Mouse (Mus musculus) ES-Bruce4 (cell line): ENCODE results near the gene Nat8f2. TPM values are rescaled to one million over a fixed set of nuclear protein-coding genes. Genes with fewer than 3 reads are reported as not detected.

Source experiments
- H3K27ac ChIP-seq: 2 replicates; pipeline ENCODE4 v1.5.1; 2012; ENCODE audit warnings: low read length, inconsistent platforms; ENCODE audit not compliant: insufficient read depth
- H3K27me3 ChIP-seq: 2 replicates; pipeline ENCODE4 v1.6.1; 2012; ENCODE audit warnings: mild to moderate bottlenecking, low read length, inconsistent platforms; ENCODE audit not compliant: control insufficient read depth, poor library complexity, insufficient read depth, severe bottlenecking
- H3K36me3 ChIP-seq: 2 replicates; pipeline ENCODE4 v1.6.1; 2012; ENCODE audit warnings: inconsistent platforms, mild to moderate bottlenecking, low read length, moderate library complexity; ENCODE audit not compliant: control insufficient read depth, poor library complexity, insufficient read depth, severe bottlenecking
- H3K4me1 ChIP-seq: one replicate; pipeline ENCODE4 v1.8.1; 2011; ENCODE audit warnings: low read length; ENCODE audit not compliant: control insufficient read depth, insufficient read depth
- H3K4me3 ChIP-seq: 2 replicates; pipeline ENCODE4 v1.5.1; 2011; ENCODE audit warnings: low read depth, mild to moderate bottlenecking, low read length
- H3K9ac ChIP-seq: 2 replicates; pipeline ENCODE4 v1.6.1; 2012; ENCODE audit warnings: low read depth, mild to moderate bottlenecking, inconsistent platforms; ENCODE audit not compliant: poor library complexity, severe bottlenecking
- H3K9me3 ChIP-seq: replicated peaks from 2 replicates; pipeline ENCODE4 v1.6.1; 2012; ENCODE audit warnings: mild to moderate bottlenecking, low read length, inconsistent platforms; ENCODE audit not compliant: control insufficient read depth, poor library complexity, insufficient read depth, severe bottlenecking
- CTCF ChIP-seq: IDR thresholded peaks from one replicate; pipeline ENCODE4 v1.8.1; 2011; ENCODE audit warnings: low read depth, low read length
- EP300 ChIP-seq: IDR thresholded peaks from 2 replicates; pipeline ENCODE4 v1.6.1; 2011; ENCODE audit warnings: low read depth, low read length; ENCODE audit not compliant: insufficient read depth
- POLR2A ChIP-seq: IDR thresholded peaks from one replicate; pipeline ENCODE4 v1.8.1; 2011; ENCODE audit warnings: low read length; ENCODE audit not compliant: insufficient read depth
- polyA plus RNA-seq: library from polyadenylated mRNA; stranded (reverse); fragments of >200 nt; gene quantifications from 2 replicates; pipeline ENCODE4 v1.2.4, GENCODE M21; 2011; ENCODE audit warnings: low read depth; ENCODE audit not compliant: missing spikeins, insufficient read depth, insufficient read length

The Nat8f2 gene
- polyA plus RNA-seq, 1 experiment, result not detected

- no peak overlapping the region for H3K9ac ChIP-seq
- H3K4me1 ChIP-seq, result no peaks in the 10 kb centered on the region
- no peak overlapping the region for H3K4me3 ChIP-seq
- H3K27me3 ChIP-seq, result no peaks in the 10 kb centered on the region
- no peaks in the 10 kb centered on the region for H3K9me3 ChIP-seq
- TF ChIP-seq POLR2A, result no peak
- no peak for TF ChIP-seq EP300
- TF ChIP-seq CTCF, result no peak
- H3K27ac ChIP-seq, result no peak overlapping the region
- H3K36me3 ChIP-seq, result no peaks in the 10 kb centered on the region
These were observed 39.5 kb downstream of the Nat8f2 start for GRCm38 (mm10) chr6:85829462-85829861.

GRCm38 (mm10) chr6:85825886-85826285 is 43.1 kb downstream of the Nat8f2 start:
- TF ChIP-seq EP300 (no peak), POLR2A (no peak), CTCF (no peak)
- H3K27me3 ChIP-seq, result no peaks in the 10 kb centered on the region
- H3K4me1 ChIP-seq, result no peaks in the 10 kb centered on the region
- no peaks in the 10 kb centered on the region for H3K9me3 ChIP-seq
- H3K36me3 ChIP-seq, result no peaks in the 10 kb centered on the region
- no peak overlapping the region for H3K27ac ChIP-seq
- H3K9ac ChIP-seq, result no peak overlapping the region
- no peak overlapping the region for H3K4me3 ChIP-seq

- H3K4me3 ChIP-seq, result no peak overlapping the region
- H3K36me3 ChIP-seq, result no peaks in the 10 kb centered on the region
- no peak overlapping the region for H3K27ac ChIP-seq
- TF ChIP-seq POLR2A (no peak), CTCF (no peak), EP300 (no peak)
- peaks cover 7% of the 10 kb centered on the region; the same call in 1 of the 2 replicates for H3K9me3 ChIP-seq
- no peaks in the 10 kb centered on the region for H3K4me1 ChIP-seq
- H3K27me3 ChIP-seq, result no peaks in the 10 kb centered on the region
- H3K9ac ChIP-seq, result no peak overlapping the region
These were observed 45.4 kb downstream of the Nat8f2 start for GRCm38 (mm10) chr6:85823382-85824090.

- Histone ChIP-seq H3K27me3 (no peaks in the 10 kb centered on the region), H3K9ac (no peak overlapping the region), H3K27ac (no peak overlapping the region), H3K4me1 (no peaks in the 10 kb centered on the region), H3K4me3 (no peak overlapping the region), H3K9me3 (peaks cover 12% of the 10 kb centered on the region; the same call in 1 of the 2 replicates), H3K36me3 (no peaks in the 10 kb centered on the region)
- TF ChIP-seq POLR2A (no peak), CTCF (no peak), EP300 (no peak)
These were observed 46.7 kb downstream of the Nat8f2 start for GRCm38 (mm10) chr6:85822286-85822685.

DNA sequence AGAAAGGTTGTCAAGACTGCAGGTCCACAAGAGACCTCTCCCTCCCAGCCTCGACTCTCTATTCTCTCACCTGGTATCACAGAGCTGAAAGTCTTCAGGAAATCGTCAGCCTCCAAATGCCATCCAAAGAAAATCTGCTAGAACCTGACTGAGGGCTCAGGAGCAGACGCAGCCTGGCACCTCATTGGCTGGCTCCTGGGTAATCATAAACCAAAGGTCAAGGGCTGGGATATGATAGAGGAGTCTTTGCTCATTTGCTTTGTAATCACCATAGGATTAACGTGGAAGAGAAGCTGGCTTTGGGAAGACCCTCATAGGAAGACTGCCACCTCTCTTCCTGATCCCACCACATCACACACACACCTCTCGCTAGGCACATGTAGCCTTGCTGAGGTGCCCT is 48.1 kb downstream of the Nat8f2 start, which contains the start of the genes Nat8f6 and Nat8f5:
TSS of gene Nat8f6 (minus strand) at position 118 of the 400 bp plus-strand sequence.
TSS of gene Nat8f5 (minus strand) at position 136 of the 400 bp plus-strand sequence.
- TF ChIP-seq EP300, result no peak
- H3K4me3 ChIP-seq, result no peak within 1 kb of the TSS
- H3K9ac ChIP-seq, result no peak within 1 kb of the TSS
- H3K27me3 ChIP-seq, result no peaks in the 10 kb centered on the region
- H3K9me3 ChIP-seq, result peaks cover 12% of the 10 kb centered on the region; the same call in 1 of the 2 replicates
- no peaks in the 10 kb centered on the region for H3K36me3 ChIP-seq
- no peak within 1 kb of the TSS for H3K27ac ChIP-seq
- no peaks in the 10 kb centered on the region for H3K4me1 ChIP-seq

DNA sequence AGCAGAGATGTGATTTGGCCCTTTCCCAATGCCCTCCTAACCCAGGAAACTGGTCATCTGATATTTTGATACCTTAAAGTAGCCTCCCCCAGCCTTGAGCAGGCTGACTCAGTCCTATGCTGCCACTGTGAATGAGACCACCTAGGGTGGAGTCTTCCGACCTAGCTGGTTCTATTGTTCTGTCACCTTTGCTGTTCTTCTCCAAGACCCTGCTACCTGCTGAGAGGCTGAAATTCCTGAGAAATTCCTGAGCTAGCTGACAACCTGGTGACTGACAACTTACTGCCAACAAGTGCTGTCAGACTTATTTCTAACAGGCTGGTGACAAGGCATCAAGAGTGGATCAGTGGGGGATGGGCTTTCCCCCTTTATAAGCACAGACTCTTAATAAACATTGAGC is 50.6 kb downstream of the Nat8f2 start:
- Histone ChIP-seq H3K27ac (peak overlapping the region; percentile 15; the same call in 1 of the 2 replicates), H3K27me3 (no peaks in the 10 kb centered on the region), H3K9me3 (peaks cover 12% of the 10 kb centered on the region; the same call in 1 of the 2 replicates), H3K4me1 (no peaks in the 10 kb centered on the region), H3K36me3 (no peaks in the 10 kb centered on the region), H3K9ac (no peak overlapping the region), H3K4me3 (no peak overlapping the region)
- TF ChIP-seq POLR2A (no peak), CTCF (no peak), EP300 (no peak)

Other genes with a start within 250 kb of the Nat8f2 start
- gene Nat8f7, start 156.0 kb downstream of the Nat8f2 start, polyA plus RNA-seq, result not detected in 2 replicates
- gene Nat8f3, start 103.4 kb downstream of the Nat8f2 start, polyA plus RNA-seq, result not detected in 2 replicates
- gene Nat8f6, start 48.2 kb downstream of the Nat8f2 start, polyA plus RNA-seq, result not detected in 2 replicates
- not detected in 2 replicates for gene Nat8f5, start 48.2 kb downstream of the Nat8f2 start, polyA plus RNA-seq
- gene Nat8, start 37.1 kb downstream of the Nat8f2 start, polyA plus RNA-seq, result not detected in 2 replicates
- 0.45 and 1.2 TPM in 2 replicates for gene Nat8f4, start 35.7 kb upstream of the Nat8f2 start, polyA plus RNA-seq
- gene Tprkb, start 42.7 kb upstream of the Nat8f2 start, polyA plus RNA-seq, result 25.0 and 31.6 TPM in 2 replicates
- 1.0 and 1.7 TPM in 2 replicates for gene Nat8f1, start 46.5 kb upstream of the Nat8f2 start, polyA plus RNA-seq
- gene Dusp11, start 92.5 kb upstream of the Nat8f2 start, polyA plus RNA-seq, result 98.4 and 103 TPM in 2 replicates
- not detected in 2 replicates for gene Figla, start 147.0 kb upstream of the Nat8f2 start, polyA plus RNA-seq
- 0.24 TPM in 1 of 2 replicates, not detected in the other for gene Add2, start 159.5 kb upstream of the Nat8f2 start, polyA plus RNA-seq